ENCODE assay signal across 8 mouse cellular contexts in the genomic region with DNA sequence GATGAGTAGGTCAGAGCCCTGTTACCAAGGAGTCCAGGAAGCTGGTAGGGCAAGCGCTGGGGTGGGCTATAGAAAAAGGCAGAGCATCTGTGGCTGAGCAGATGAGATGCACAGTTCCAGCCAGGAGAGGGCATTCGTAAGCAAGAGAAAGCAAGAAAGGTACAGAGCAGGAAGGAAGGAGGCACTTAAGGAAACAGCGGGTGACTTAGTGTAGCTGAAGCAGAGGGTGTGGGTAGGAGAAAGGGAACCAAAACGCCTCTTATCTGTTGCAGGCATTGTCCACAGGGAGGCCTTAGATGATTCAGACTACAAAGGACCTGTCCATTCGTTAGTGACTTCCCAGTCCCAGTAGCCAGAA. TPM values are rescaled to one million over a fixed set of nuclear protein-coding genes. Genes with fewer than 3 reads are reported as not detected.
DNase-seq lines count a peak whose midpoint lies in the region; ATAC-seq and TF ChIP-seq lines count a peak whose summit lies in the region.

No protein-coding gene starts in this region.

- H3K9ac ChIP-seq in forebrain, postnatal 0 days, result peak overlapping the region; percentile 97
- peak overlapping the region; percentile 97 for H3K9ac ChIP-seq in kidney, embryonic 15.5 days
- peak overlapping the region; percentile 29; the same call in 1 of the 2 replicates for H3K9ac ChIP-seq in lung, embryonic 16.5 days (ENCODE audit: low read length)

- H3K4me3 ChIP-seq in forebrain, postnatal 0 days (ENCODE audit: low read depth, low read length), result peak overlapping the region; percentile 95
- H3K4me3 ChIP-seq in kidney, embryonic 15.5 days (replicated peaks), result peak overlapping the region; percentile 95
- peak overlapping the region; percentile 88 for H3K4me3 ChIP-seq in lung, embryonic 16.5 days (ENCODE audit: low read length)

- peaks cover 20% of the 10 kb centered on the region for H3K4me1 ChIP-seq in forebrain, postnatal 0 days (ENCODE audit: insufficient read depth)
- peaks cover 46% of the 10 kb centered on the region for H3K4me1 ChIP-seq in kidney, embryonic 15.5 days
- H3K4me1 ChIP-seq in lung, embryonic 16.5 days (replicated peaks; ENCODE audit: control insufficient read depth, insufficient read depth, low read length), result peaks cover 28% of the 10 kb centered on the region

- peaks cover 27% of the 10 kb centered on the region for H3K36me3 ChIP-seq in forebrain, postnatal 0 days (ENCODE audit: insufficient read depth)
- peaks cover 44% of the 10 kb centered on the region for H3K36me3 ChIP-seq in kidney, embryonic 15.5 days
- peaks cover 16% of the 10 kb centered on the region for H3K36me3 ChIP-seq in lung, embryonic 16.5 days (ENCODE audit: control insufficient read depth, insufficient read depth, low read length)

- TF ChIP-seq POLR2A in brain, embryonic 14.5 days (IDR thresholded peaks at IDR 0.05; ENCODE audit: borderline replicate concordance, extremely low read depth, insufficient read depth, insufficient read length, poor library complexity, severe bottlenecking), result no peak

- no peak for DNase-seq in frontal cortex, postnatal 25 days (ENCODE audit: low spot score in 2 of 2)
- peak; percentile 82 for DNase-seq in brain, embryonic 14.5 days (ENCODE audit: low read depth)
- peak; percentile 63 for DNase-seq in forebrain, postnatal 0 days
- DNase-seq in retina, embryonic 14.5 days (ENCODE audit: low spot score), result peak; percentile 61
- no peak for DNase-seq in ovary, postnatal 36 days (ENCODE audit: low spot score)

- H3K9me3 ChIP-seq in forebrain, postnatal 0 days (ENCODE audit: low read length), result no peaks in the 10 kb centered on the region
- no peaks in the 10 kb centered on the region for H3K9me3 ChIP-seq in kidney, embryonic 15.5 days (replicated peaks)
- H3K9me3 ChIP-seq in lung, embryonic 16.5 days (ENCODE audit: control insufficient read depth, low read length), result no peaks in the 10 kb centered on the region

- 16% methylated on average over 5 of the region's 5 CpGs for WGBS in forebrain, postnatal 0 days
- 21% methylated on average over 5 of the region's 5 CpGs for WGBS in kidney, embryonic 15.5 days
- WGBS in lung, embryonic 16.5 days, result 12% methylated on average over 5 of the region's 5 CpGs

- no peaks in the 10 kb centered on the region for H3K27me3 ChIP-seq in forebrain, postnatal 0 days (ENCODE audit: insufficient read depth, low read length)
- H3K27me3 ChIP-seq in kidney, embryonic 15.5 days, result no peaks in the 10 kb centered on the region
- H3K27me3 ChIP-seq in lung, embryonic 16.5 days (ENCODE audit: control insufficient read depth, insufficient read depth, low read depth, low read length), result no peaks in the 10 kb centered on the region

- peak overlapping the region; percentile 91 for H3K4me2 ChIP-seq in forebrain, postnatal 0 days (ENCODE audit: low read depth)
- peak overlapping the region; percentile 78 for H3K4me2 ChIP-seq in kidney, embryonic 15.5 days
- peak overlapping the region; percentile 71 for H3K4me2 ChIP-seq in lung, embryonic 16.5 days (ENCODE audit: low read depth, low read length)

- H3K27ac ChIP-seq in forebrain, postnatal 0 days (ENCODE audit: low read depth, low read length), result 0 out of 2 replicates have a peak overlapping the region, but pooled peaks have one; percentile 95
- H3K27ac ChIP-seq in kidney, embryonic 15.5 days, result peak overlapping the region; percentile 97
- peak overlapping the region; percentile 33 for H3K27ac ChIP-seq in lung, embryonic 16.5 days (ENCODE audit: low read length)

- peak; percentile 57; the same call in 1 of the 2 replicates for TF ChIP-seq CTCF in brain, embryonic 14.5 days (IDR thresholded peaks at IDR 0.05; ENCODE audit: borderline replicate concordance, extremely low read depth, insufficient read depth, insufficient read length)
- TF ChIP-seq CTCF in forebrain, postnatal 0 days (IDR thresholded peaks at IDR 0.05; ENCODE audit: low read depth), result peak; percentile 70

- ATAC-seq in frontal cortex, adult (ENCODE audit: low TSS enrichment), result peak; percentile 78
- ATAC-seq in forebrain, postnatal 0 days, result peak; percentile 49
- peak; percentile 44; the same call in 1 of the 2 replicates for ATAC-seq in kidney, embryonic 15.5 days (replicated peaks; ENCODE audit: low FRiP score)
- ATAC-seq in lung, embryonic 16.5 days (ENCODE audit: low read depth), result peak; percentile 45

RNA-seq across cellular contexts. Expression of a gene that starts 2.4 kb away (rescaled TPM):
- 188 and 200 TPM in 2 replicates for polyA plus RNA-seq in brain, embryonic 14.5 days (2012; rRNA removed)
- 121 and 177 TPM in 2 replicates for total RNA-seq in forebrain, postnatal 0 days (2014; rRNA removed)
- 165 and 166 TPM in 2 replicates for polyA plus RNA-seq in forebrain, postnatal 0 days (2015; fragmentation: Nextera tagmentation; extraction: Ambion mirVana)
- polyA plus RNA-seq in kidney, embryonic 15.5 days (2015; fragmentation: Nextera tagmentation; extraction: Ambion mirVana), result 141 and 147 TPM in 2 replicates
- polyA plus RNA-seq in lung, embryonic 16.5 days (2015; fragmentation: Nextera tagmentation; extraction: Ambion mirVana), result 96.3 and 98.8 TPM in 2 replicates

RNA-seq across cellular contexts. Expression of a gene that starts 15.2 kb away (rescaled TPM):
- 19.7 and 22.9 TPM in 2 replicates for polyA plus RNA-seq in brain, embryonic 14.5 days (2012; rRNA removed)
- total RNA-seq in forebrain, postnatal 0 days (2014; rRNA removed), result 21.5 and 30.8 TPM in 2 replicates
- 26.6 and 29.9 TPM in 2 replicates for polyA plus RNA-seq in forebrain, postnatal 0 days (2015; fragmentation: Nextera tagmentation; extraction: Ambion mirVana)
- 29.5 and 31.0 TPM in 2 replicates for polyA plus RNA-seq in kidney, embryonic 15.5 days (2015; fragmentation: Nextera tagmentation; extraction: Ambion mirVana)
- polyA plus RNA-seq in lung, embryonic 16.5 days (2015; fragmentation: Nextera tagmentation; extraction: Ambion mirVana), result 26.1 and 27.4 TPM in 2 replicates

RNA-seq across cellular contexts. Expression of a gene that starts 44.9 kb away (rescaled TPM):
- polyA plus RNA-seq in brain, embryonic 14.5 days (2012; rRNA removed), result 0.33 and 0.48 TPM in 2 replicates
- total RNA-seq in forebrain, postnatal 0 days (2014; rRNA removed), result 0.46 and 2.7 TPM in 2 replicates
- polyA plus RNA-seq in forebrain, postnatal 0 days (2015; fragmentation: Nextera tagmentation; extraction: Ambion mirVana), result 0.44 and 0.53 TPM in 2 replicates
- polyA plus RNA-seq in kidney, embryonic 15.5 days (2015; fragmentation: Nextera tagmentation; extraction: Ambion mirVana), result 59.1 and 62.5 TPM in 2 replicates
- 8.4 and 8.6 TPM in 2 replicates for polyA plus RNA-seq in lung, embryonic 16.5 days (2015; fragmentation: Nextera tagmentation; extraction: Ambion mirVana)

RNA-seq across cellular contexts. Expression of a gene that starts 48.8 kb away (rescaled TPM):
- not detected in 2 replicates for polyA plus RNA-seq in brain, embryonic 14.5 days (2012; rRNA removed)
- total RNA-seq in forebrain, postnatal 0 days (2014; rRNA removed), result not detected in 2 replicates
- not detected in 2 replicates for polyA plus RNA-seq in forebrain, postnatal 0 days (2015; fragmentation: Nextera tagmentation; extraction: Ambion mirVana)
- polyA plus RNA-seq in kidney, embryonic 15.5 days (2015; fragmentation: Nextera tagmentation; extraction: Ambion mirVana), result 23.2 and 25.2 TPM in 2 replicates
- 1.2 and 3.7 TPM in 2 replicates for polyA plus RNA-seq in lung, embryonic 16.5 days (2015; fragmentation: Nextera tagmentation; extraction: Ambion mirVana)

Comparison
In these comparisons a context has a peak if more than half of its experiments do, and no peak if none do; other contexts are left out.
1. DNase-seq: peak in brain, embryonic 14.5 days (single experiment), forebrain, postnatal 0 days (single experiment) and retina, embryonic 14.5 days (single experiment); none in frontal cortex, postnatal 25 days (0 of 2) and ovary, postnatal 36 days (single experiment).
2. H3K27ac ChIP-seq: peak in every context shown above with its lines; median percentile 97 in kidney, embryonic 15.5 days; 95 in forebrain, postnatal 0 days; 33 in lung, embryonic 16.5 days.
3. H3K9ac ChIP-seq: peak in every context shown above with its lines; median percentile 97 in forebrain, postnatal 0 days; 97 in kidney, embryonic 15.5 days; 29 in lung, embryonic 16.5 days.
4. Peak in every context shown above with its lines, with median percentiles within 50 percentile points of each other: ATAC-seq, H3K4me2 ChIP-seq and H3K4me3 ChIP-seq.